Mouse (Mus musculus) effector memory CD4-positive, alpha-beta T cell, adult 5 months (primary cell): ENCODE results near the gene Tas2r137. TPM values are rescaled to one million over a fixed set of nuclear protein-coding genes. Genes with fewer than 3 reads are reported as not detected.

Experiments used
- polyA plus RNA-seq: library from polyadenylated mRNA; unstranded; fragments of 100-300 nt; shearing (Covaris generic); gene quantifications from one replicate; pipeline ENCODE4 v1.2.1, GENCODE M21; 2017

Tas2r137 gene
- polyA plus RNA-seq, result not detected

GRCm38 (mm10) chr6:40490933-40491332 is at the start of gene Tas2r137:
Gene Tas2r137, plus strand, starts transcription at chr6:40491233.

GRCm38 (mm10) chr6:40470916-40471719 is 19.9 kb upstream of the Tas2r137 start, which contains the start of gene Ssbp1:
Gene Ssbp1, plus strand, starts transcription at chr6:40471352.

GRCm38 (mm10) chr6:40493229-40493628 is 2.2 kb downstream of the Tas2r137 start, which contains the start of gene Tas2r108:
Gene Tas2r108, plus strand, starts transcription at chr6:40493529.

GRCm38 (mm10) chr6:40519408-40519807 is 28.4 kb downstream of the Tas2r137 start, which contains the start of gene Prss37:
Gene Prss37, minus strand, starts transcription at chr6:40519508.

Other genes starting within 250 kb of the Tas2r137 start
- gene Agk, start 166.1 kb upstream of the Tas2r137 start, polyA plus RNA-seq, result 35.0 TPM
- gene E330009J07Rik, start 55.1 kb upstream of the Tas2r137 start, polyA plus RNA-seq, result 24.0 TPM
- gene Wee2, start 52.1 kb upstream of the Tas2r137 start, polyA plus RNA-seq, result 0.15 TPM
- gene Ssbp1, start 19.9 kb upstream of the Tas2r137 start, polyA plus RNA-seq, result 48.6 TPM
- gene Tas2r108, start 2.3 kb downstream of the Tas2r137 start, polyA plus RNA-seq, result not detected
- not detected for gene Prss37, start 28.3 kb downstream of the Tas2r137 start, polyA plus RNA-seq
- not detected for gene Olfr461, start 63.8 kb downstream of the Tas2r137 start, polyA plus RNA-seq
- 0.15 TPM for gene Olfr460, start 78.3 kb downstream of the Tas2r137 start, polyA plus RNA-seq
- not detected for gene Clec5a, start 94.6 kb downstream of the Tas2r137 start, polyA plus RNA-seq
- gene Tas2r138, start 122.1 kb downstream of the Tas2r137 start, polyA plus RNA-seq, result not detected
- gene Mgam, start 137.6 kb downstream of the Tas2r137 start, polyA plus RNA-seq, result not detected